Mouse (Mus musculus): Measurements from ENCODE around the gene Ppm1d. TPM values are rescaled to one million over a fixed set of nuclear protein-coding genes. Genes with fewer than 3 reads are reported as not detected.

Gene Ppm1d
- polyA plus RNA-seq (2015; fragmentation: Nextera tagmentation; extraction: Ambion mirVana), result 20.0 and 22.4 TPM in 2 replicates

DNA sequence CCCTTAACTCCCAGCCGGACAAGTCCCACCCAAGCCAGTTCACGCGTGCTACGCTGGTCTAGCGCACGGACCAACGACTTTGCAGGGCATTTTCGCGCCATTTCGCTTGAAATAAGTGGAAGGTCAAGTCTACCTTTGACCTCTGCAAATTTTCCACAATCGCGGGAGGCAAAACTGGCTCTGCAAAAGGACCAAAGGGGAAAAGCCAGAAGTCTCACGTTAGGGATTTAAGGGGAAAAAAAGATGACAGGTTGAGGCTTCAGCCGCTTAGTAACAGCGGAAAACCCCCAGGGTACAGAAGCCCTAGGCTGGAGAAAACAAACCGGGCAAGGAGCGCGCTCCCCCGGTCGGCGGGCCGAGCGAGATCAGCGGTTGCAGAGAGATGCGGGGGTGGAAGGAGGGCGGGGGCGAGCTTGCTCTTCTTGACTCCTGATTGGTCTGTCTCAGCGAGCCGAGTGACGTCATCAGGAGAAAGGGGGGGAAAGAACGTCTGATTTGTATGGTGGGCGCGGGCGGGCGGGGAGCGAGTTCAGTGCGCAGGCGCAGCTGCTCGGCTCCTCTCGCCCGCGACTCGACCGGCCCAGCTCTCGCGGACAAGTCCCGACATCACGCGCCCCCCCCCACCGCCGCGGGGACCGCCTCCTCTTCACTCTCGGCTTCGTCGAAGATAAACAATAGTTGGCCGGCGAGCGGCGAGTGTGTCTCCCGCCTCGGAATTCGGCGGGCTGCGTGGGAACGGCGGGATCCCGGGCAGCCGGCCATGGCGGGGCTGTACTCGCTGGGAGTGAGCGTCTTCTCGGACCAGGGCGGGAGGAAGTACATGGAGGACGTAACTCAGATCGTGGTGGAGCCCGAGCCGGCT, at the start of gene Ppm1d:
Ppm1d (plus strand) TSS at position 532 of the 862 bp plus-strand sequence.
- no peaks in the 10 kb centered on the region for H3K27me3 ChIP-seq
- under 1% methylated on average over 76 of the region's 78 CpGs for WGBS
- no peaks in the 10 kb centered on the region for H3K9me3 ChIP-seq
- H3K4me2 ChIP-seq, result peak within 1 kb of the TSS; percentile 95
- H3K4me1 ChIP-seq (replicated peaks), result peaks cover 35% of the 10 kb centered on the region
- H3K9ac ChIP-seq, result peak within 1 kb of the TSS; percentile 92
- 0 out of 2 replicates have a peak, but pooled peaks cover 5% of the 10 kb centered on the region for H3K36me3 ChIP-seq
- ATAC-seq (ENCODE audit: low read depth), result peak; percentile 93
- peak within 1 kb of the TSS; percentile 96 for H3K27ac ChIP-seq (replicated peaks)
- H3K4me3 ChIP-seq, result peak within 1 kb of the TSS; percentile 97

DNA sequence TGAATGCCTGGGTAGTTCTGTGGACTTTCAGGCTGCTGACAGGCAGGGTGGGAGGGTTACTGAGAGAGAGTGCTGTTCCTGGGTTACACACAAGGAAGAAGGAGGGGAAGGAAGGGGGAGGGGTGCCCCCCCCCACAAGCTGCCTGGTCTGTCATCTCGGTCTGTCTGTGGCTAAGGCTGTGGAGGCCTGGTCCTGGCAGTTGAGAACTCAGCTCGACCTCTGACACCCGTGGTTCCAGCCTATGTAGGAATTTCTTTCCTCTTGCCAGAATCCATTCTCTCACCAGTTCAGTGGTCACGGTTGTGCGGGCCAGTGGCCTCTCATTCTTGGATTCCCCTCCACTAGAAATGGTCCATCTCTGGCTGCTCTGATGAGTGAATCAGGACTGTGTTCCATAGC, 46.4 kb upstream of the Ppm1d start:
- no peak overlapping the region for H3K4me2 ChIP-seq
- no peak for ATAC-seq (ENCODE audit: low read depth)
- no peaks in the 10 kb centered on the region for H3K4me1 ChIP-seq (replicated peaks)
- no peak overlapping the region for H3K4me3 ChIP-seq
- H3K36me3 ChIP-seq, result no peaks in the 10 kb centered on the region
- 69% methylated on average over 5 of the region's 5 CpGs for WGBS
- no peaks in the 10 kb centered on the region for H3K9me3 ChIP-seq
- H3K27ac ChIP-seq (replicated peaks), result no peak overlapping the region
- no peaks in the 10 kb centered on the region for H3K27me3 ChIP-seq
- no peak overlapping the region for H3K9ac ChIP-seq

DNA sequence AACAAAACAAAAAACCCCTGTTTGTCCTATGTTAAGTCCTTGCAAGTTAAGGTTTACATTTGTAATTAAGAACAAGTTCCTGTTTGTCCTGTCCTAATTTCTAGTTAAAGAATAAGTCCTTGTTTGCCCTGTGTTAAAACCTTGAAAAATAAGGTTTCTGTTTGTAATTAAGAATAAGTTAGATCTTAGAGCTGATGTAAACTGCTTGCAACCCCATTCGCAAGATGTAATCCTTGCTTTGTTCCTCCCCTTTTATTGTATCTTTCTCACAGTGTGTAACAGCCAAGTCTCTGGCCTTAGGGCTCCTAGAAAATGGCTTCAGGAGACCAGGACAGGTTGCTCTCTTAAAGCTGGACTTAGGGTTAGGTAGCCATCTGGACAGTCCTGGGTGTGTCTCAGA, 43.7 kb upstream of the Ppm1d start:
- H3K27ac ChIP-seq (replicated peaks), result no peak overlapping the region
- no peaks in the 10 kb centered on the region for H3K9me3 ChIP-seq
- H3K4me2 ChIP-seq, result no peak overlapping the region
- H3K4me1 ChIP-seq (replicated peaks), result no peaks in the 10 kb centered on the region
- H3K27me3 ChIP-seq, result no peaks in the 10 kb centered on the region
- 90% methylated on average over 1 of the region's 1 CpGs for WGBS
- no peak overlapping the region for H3K4me3 ChIP-seq
- no peak for ATAC-seq (ENCODE audit: low read depth)
- no peaks in the 10 kb centered on the region for H3K36me3 ChIP-seq
- H3K9ac ChIP-seq, result no peak overlapping the region

DNA sequence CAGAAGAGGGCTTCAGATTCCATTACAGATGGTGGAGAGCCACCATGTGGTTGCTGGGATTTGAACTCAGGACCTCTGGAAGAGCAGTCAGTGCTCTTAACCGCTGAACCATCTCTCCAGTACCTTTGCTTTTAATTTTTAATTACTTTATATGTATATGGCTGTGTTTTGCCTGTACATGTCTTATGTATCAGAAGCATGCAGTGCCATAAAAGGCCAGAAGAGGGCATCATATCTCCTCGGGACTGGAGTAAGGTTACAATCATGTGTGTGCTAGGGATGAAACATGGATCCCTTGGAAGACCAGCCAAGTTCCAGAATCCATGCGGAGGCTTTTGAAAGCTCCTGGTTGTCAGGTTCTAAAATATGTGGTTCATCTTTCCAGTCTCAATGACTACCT, 40.4 kb upstream of the Ppm1d start:
- H3K27me3 ChIP-seq, result no peaks in the 10 kb centered on the region
- H3K4me3 ChIP-seq, result no peak overlapping the region
- H3K36me3 ChIP-seq, result no peaks in the 10 kb centered on the region
- H3K9ac ChIP-seq, result no peak overlapping the region
- no peak overlapping the region for H3K27ac ChIP-seq (replicated peaks)
- no peaks in the 10 kb centered on the region for H3K4me1 ChIP-seq (replicated peaks)
- 49% methylated on average over 3 of the region's 3 CpGs for WGBS
- H3K4me2 ChIP-seq, result no peak overlapping the region
- no peak for ATAC-seq (ENCODE audit: low read depth)
- H3K9me3 ChIP-seq, result no peaks in the 10 kb centered on the region

DNA sequence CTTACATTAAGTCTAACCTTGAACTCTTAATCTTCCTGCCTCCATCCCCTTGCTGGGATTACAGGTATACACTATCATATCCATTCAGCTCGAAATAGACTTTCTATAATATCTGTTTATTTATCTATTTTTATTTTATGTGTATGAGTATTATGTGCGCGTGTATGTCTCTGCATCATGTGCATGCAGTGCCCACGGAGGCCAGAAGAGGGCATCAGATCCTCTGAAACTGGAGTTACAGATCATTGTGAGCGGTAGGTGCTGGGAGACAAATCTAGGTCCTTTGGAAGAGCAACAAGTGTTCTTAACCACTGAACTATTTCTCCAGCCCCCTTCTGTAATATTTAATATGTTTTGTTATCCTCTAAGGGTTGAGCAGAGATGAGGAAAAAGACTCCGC, 37.7 kb upstream of the Ppm1d start:
- H3K4me1 ChIP-seq (replicated peaks), result no peaks in the 10 kb centered on the region
- no peak overlapping the region for H3K4me2 ChIP-seq
- no peaks in the 10 kb centered on the region for H3K9me3 ChIP-seq
- no peaks in the 10 kb centered on the region for H3K36me3 ChIP-seq
- no peak overlapping the region for H3K27ac ChIP-seq (replicated peaks)
- WGBS, result 70% methylated on average over 6 of the region's 6 CpGs
- H3K4me3 ChIP-seq, result no peak overlapping the region
- H3K9ac ChIP-seq, result no peak overlapping the region
- no peaks in the 10 kb centered on the region for H3K27me3 ChIP-seq
- ATAC-seq (ENCODE audit: low read depth), result no peak

DNA sequence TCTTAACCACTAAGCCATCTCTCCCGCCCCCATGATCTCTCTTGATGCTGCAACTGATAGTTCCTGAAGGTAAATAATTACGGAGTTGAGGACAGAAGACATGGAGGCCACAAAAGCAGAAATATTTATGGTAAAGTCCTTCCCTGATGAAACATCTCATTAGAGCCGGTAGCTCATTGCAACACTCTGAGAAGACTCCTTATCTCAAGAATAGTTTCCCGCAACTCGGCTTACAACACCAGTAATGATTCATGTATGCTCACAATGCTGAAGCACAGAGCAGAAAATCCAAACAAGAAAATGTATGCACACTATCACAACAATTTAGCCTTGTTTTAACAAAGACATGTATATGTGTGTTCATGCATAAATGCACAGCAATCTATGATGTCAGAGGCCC, 35.9 kb upstream of the Ppm1d start:
- Histone ChIP-seq H3K27me3 (no peaks in the 10 kb centered on the region), H3K9ac (no peak overlapping the region), H3K4me3 (no peak overlapping the region), H3K4me2 (no peak overlapping the region), H3K9me3 (no peaks in the 10 kb centered on the region), H3K36me3 (no peaks in the 10 kb centered on the region), H3K27ac (replicated peaks) (no peak overlapping the region), H3K4me1 (replicated peaks) (no peaks in the 10 kb centered on the region)
- 90% methylated on average over 5 of the region's 5 CpGs for WGBS
- ATAC-seq (ENCODE audit: low read depth), result no peak

DNA sequence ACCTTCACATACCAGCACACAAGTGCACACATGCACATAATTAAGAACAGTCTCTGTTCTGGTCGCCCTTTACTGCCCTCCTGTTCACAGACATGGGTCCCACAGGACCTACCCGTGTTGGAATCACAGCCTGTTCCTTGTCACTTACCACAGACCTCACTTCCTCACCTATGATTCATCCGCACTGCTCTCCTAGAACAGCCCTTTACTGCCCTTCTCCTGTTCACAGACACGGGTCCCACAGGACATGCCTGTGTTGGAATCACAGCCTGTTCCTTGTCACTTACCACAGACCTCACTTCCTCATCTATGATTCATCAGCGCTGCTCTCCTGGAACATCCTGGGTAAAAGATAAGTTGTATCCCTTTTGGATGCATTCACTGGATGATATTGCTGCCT, 33.4 kb upstream of the Ppm1d start:
- no peaks in the 10 kb centered on the region for H3K9me3 ChIP-seq
- no peaks in the 10 kb centered on the region for H3K4me1 ChIP-seq (replicated peaks)
- 67% methylated on average over 5 of the region's 5 CpGs for WGBS
- no peaks in the 10 kb centered on the region for H3K36me3 ChIP-seq
- no peak overlapping the region for H3K4me3 ChIP-seq
- H3K9ac ChIP-seq, result no peak overlapping the region
- no peak overlapping the region for H3K27ac ChIP-seq (replicated peaks)
- H3K27me3 ChIP-seq, result no peaks in the 10 kb centered on the region
- no peak overlapping the region for H3K4me2 ChIP-seq
- no peak for ATAC-seq (ENCODE audit: low read depth)

DNA sequence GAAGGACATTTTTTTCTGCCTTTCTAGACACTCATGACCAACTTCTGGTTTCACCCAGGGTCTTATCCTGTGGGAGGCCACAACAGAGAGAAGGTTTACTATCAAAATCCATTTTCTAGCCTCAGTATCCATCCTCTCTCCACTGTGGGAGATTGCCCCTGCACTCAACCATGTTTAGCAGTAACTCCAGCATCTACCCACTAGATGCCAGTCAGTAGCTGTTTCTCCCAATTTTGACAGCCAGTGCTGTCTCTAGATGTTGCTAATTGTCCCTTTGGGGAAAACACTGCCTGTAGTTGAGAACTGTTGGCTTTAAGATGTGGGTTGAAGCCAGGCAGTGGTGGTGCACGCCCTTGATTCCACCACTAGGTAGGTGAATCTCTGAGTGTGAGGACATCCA, 32.9 kb upstream of the Ppm1d start:
- no peaks in the 10 kb centered on the region for H3K27me3 ChIP-seq
- no peak for ATAC-seq (ENCODE audit: low read depth)
- no peak overlapping the region for H3K4me2 ChIP-seq
- WGBS, result 86% methylated on average over 1 of the region's 1 CpGs
- no peak overlapping the region for H3K4me3 ChIP-seq
- H3K36me3 ChIP-seq, result no peaks in the 10 kb centered on the region
- H3K9me3 ChIP-seq, result no peaks in the 10 kb centered on the region
- no peaks in the 10 kb centered on the region for H3K4me1 ChIP-seq (replicated peaks)
- no peak overlapping the region for H3K27ac ChIP-seq (replicated peaks)
- H3K9ac ChIP-seq, result no peak overlapping the region

DNA sequence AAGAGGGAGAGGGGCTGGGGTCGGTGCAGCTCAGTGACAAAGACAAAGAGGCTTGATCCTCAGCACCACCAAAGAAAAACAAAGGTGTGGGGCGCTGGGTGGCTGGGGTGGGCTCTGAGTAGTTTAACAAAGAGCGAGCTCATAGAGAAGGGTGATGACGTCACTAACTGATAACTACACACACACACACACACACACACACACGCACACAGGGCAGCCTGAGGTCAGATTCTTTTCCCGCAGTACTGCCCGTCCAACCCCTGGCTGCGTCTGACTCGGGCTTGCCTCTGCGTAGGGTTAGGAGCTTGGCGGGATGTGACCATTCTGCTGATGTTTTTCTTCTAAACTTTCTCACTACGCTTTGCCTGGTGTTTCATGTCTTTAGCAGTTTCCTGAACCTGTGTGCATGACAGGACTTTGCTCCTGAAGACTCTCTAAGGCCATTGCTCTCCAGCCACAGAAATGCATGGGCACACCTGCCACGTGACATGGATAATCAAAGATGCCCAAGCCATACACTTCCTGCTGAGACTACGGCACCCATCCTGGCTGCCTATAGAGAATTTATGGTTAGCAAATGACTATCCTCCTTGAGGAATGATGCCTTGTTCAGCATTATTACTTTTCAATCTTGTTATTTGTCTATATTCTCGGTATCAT, 29.7 kb upstream of the Ppm1d start:
- Histone ChIP-seq H3K4me2 (no peak overlapping the region), H3K27me3 (no peaks in the 10 kb centered on the region), H3K9ac (no peak overlapping the region), H3K36me3 (no peaks in the 10 kb centered on the region), H3K27ac (replicated peaks) (no peak overlapping the region), H3K4me1 (replicated peaks) (no peaks in the 10 kb centered on the region), H3K9me3 (no peaks in the 10 kb centered on the region), H3K4me3 (no peak overlapping the region)
- ATAC-seq (ENCODE audit: low read depth), result no peak
- WGBS, result 82% methylated on average over 15 of the region's 15 CpGs

DNA sequence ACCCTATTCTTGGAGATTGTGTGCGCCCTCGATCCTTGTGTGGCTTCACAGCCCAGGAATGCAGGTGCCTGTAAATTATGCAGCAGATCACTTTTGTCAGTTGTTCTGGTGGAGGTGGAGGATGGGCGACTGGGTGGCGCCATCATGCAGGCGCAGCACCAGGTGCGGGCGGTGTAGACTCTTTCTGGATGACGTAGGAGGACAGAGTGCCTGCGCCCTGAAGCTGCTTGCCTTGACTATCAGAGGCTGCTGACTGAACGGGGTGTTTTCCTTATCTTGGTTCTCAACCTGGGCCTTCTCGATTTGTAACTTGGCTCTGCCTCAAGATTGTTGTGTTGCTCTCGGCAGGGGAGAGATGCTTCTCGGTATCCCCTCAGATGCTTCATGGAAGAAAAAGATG, 13.1 kb upstream of the Ppm1d start:
- WGBS, result 83% methylated on average over 13 of the region's 13 CpGs
- H3K27ac ChIP-seq (replicated peaks), result no peak overlapping the region
- H3K4me3 ChIP-seq, result no peak overlapping the region
- ATAC-seq (ENCODE audit: low read depth), result no peak
- no peaks in the 10 kb centered on the region for H3K36me3 ChIP-seq
- H3K9me3 ChIP-seq, result no peaks in the 10 kb centered on the region
- H3K4me1 ChIP-seq (replicated peaks), result no peaks in the 10 kb centered on the region
- H3K4me2 ChIP-seq, result no peak overlapping the region
- H3K27me3 ChIP-seq, result no peaks in the 10 kb centered on the region
- H3K9ac ChIP-seq, result no peak overlapping the region

DNA sequence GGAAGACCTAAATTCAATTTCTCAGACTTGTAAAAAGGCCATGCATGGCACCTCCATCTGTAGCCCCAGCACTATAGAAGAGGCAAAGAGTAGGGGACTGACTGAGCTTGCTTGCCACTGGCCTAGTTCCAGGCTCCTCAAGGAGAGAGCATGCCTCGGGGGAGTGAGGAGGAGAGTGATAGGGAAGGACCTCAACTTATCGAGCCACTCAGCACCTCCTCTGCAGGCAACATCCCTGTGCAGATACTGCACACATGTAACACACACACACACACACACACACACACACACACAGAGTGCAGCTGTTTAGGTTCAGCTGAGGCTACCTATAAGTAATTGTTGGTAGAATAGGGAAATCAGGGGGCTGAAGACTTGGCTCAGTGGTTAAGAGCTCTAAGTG, 11.2 kb upstream of the Ppm1d start:
- Histone ChIP-seq H3K36me3 (no peaks in the 10 kb centered on the region), H3K27ac (replicated peaks) (no peak overlapping the region), H3K4me1 (replicated peaks) (no peaks in the 10 kb centered on the region), H3K4me3 (no peak overlapping the region), H3K9me3 (no peaks in the 10 kb centered on the region), H3K4me2 (no peak overlapping the region), H3K9ac (no peak overlapping the region), H3K27me3 (no peaks in the 10 kb centered on the region)
- ATAC-seq (ENCODE audit: low read depth), result no peak
- WGBS, result 76% methylated on average over 2 of the region's 2 CpGs

DNA sequence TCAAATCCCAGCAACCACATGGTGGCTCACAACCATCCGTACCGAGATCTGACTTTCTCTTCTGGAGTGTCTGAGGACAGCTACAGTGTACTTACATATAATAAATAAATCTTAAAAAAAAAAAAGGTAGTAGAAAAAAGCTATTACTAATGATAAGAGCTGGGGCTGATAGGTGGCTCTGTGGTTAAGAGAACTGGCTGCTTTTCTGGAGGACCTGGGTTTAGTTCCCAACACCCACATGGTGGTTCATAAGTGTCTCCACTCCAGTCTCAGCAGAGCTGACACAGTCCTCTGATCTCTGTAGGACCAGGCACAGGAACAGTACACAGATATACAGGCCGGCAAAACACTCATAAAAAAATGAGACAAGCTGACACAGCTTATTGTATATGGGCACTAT, 9.9 kb upstream of the Ppm1d start:
- no peaks in the 10 kb centered on the region for H3K36me3 ChIP-seq
- no peaks in the 10 kb centered on the region for H3K27me3 ChIP-seq
- no peak overlapping the region for H3K9ac ChIP-seq
- H3K4me3 ChIP-seq, result no peak overlapping the region
- H3K4me1 ChIP-seq (replicated peaks), result no peaks in the 10 kb centered on the region
- no peak for ATAC-seq (ENCODE audit: low read depth)
- H3K9me3 ChIP-seq, result no peaks in the 10 kb centered on the region
- H3K27ac ChIP-seq (replicated peaks), result no peak overlapping the region
- 94% methylated on average over 3 of the region's 3 CpGs for WGBS
- H3K4me2 ChIP-seq, result no peak overlapping the region
